Mouse (Mus musculus) intestine, embryonic 16.5 days (tissue): ENCODE results near the gene Polg. TPM values are rescaled to one million over a fixed set of nuclear protein-coding genes. Genes with fewer than 3 reads are reported as not detected.

Source experiments
- ATAC-seq: fragments of 200-750 bp; cut with Nextera tagmentation; 2 replicates; pipeline ENCODE4 v1.8.0; 2017; ENCODE audit warnings: moderate TSS enrichment, moderate library complexity
- H3K27ac ChIP-seq: fragments of 300-500 bp; sonication (generic); 2 replicates; pipeline ENCODE4 v1.5.1; 2014; ENCODE audit warnings: mild to moderate bottlenecking, low read length
- H3K27me3 ChIP-seq: fragments of 300-500 bp; sonication (generic); replicated peaks from 2 replicates; pipeline ENCODE4 v1.6.1; 2014; ENCODE audit warnings: low read length, control low read depth, mixed read lengths; ENCODE audit not compliant: control insufficient read depth, insufficient read depth
- H3K36me3 ChIP-seq: fragments of 300-500 bp; sonication (generic); 2 replicates; pipeline ENCODE4 v1.6.1; 2014; ENCODE audit warnings: low read length, control low read depth; ENCODE audit not compliant: control insufficient read depth, insufficient read depth
- H3K4me1 ChIP-seq: fragments of 300-500 bp; sonication (generic); 2 replicates; pipeline ENCODE4 v1.6.1; 2014; ENCODE audit warnings: low read length, control low read depth, mixed read lengths; ENCODE audit not compliant: control insufficient read depth, insufficient read depth
- H3K4me2 ChIP-seq: fragments of 300-500 bp; sonication (generic); 2 replicates; pipeline ENCODE4 v1.6.1; 2014; ENCODE audit warnings: low read depth, low read length, control low read depth
- H3K4me3 ChIP-seq: fragments of 300-500 bp; sonication (generic); 2 replicates; pipeline ENCODE4 v1.5.1; 2014; ENCODE audit warnings: mild to moderate bottlenecking, low read length
- H3K9ac ChIP-seq: fragments of 300-500 bp; sonication (generic); 2 replicates; pipeline ENCODE4 v1.6.1; 2014; ENCODE audit warnings: low read depth, low read length
- H3K9me3 ChIP-seq: fragments of 300-500 bp; sonication (generic); 2 replicates; pipeline ENCODE4 v1.6.1; 2016; ENCODE audit warnings: low read length, control low read depth; ENCODE audit not compliant: control insufficient read depth
- WGBS: fragments of 180-500 bp; shearing (Covaris S2); extraction: QIAGEN DNeasy Blood & Tissue Kit; methylation state at CpG from one replicate; pipeline ENCODE4 v1.1.7; 2014; 5-methylcytosine and 5-hydroxymethylcytosine counted together
- microRNA-seq: library from miRNA; unstranded; fragments of <30 nt; microRNA quantifications from one replicate; pipeline ENCODE4, GENCODE M21; 2016
- polyA plus RNA-seq: library from polyadenylated mRNA; unstranded; fragments of >200 nt; fragmentation: Nextera tagmentation; extraction: Ambion mirVana; gene quantifications from 2 replicates; pipeline ENCODE4 v1.2.1, GENCODE M21; 2015

Polg gene
- polyA plus RNA-seq, 1 experiment from 2014 or later, result 39.1 TPM

GRCm38 (mm10) chr7:79398426-79398825, 67.7 kb downstream of the Polg start:
- Histone ChIP-seq H3K9me3 (no peaks in the 10 kb centered on the region), H3K4me3 (no peak overlapping the region), H3K4me1 (peaks cover 9% of the 10 kb centered on the region), H3K9ac (no peak overlapping the region), H3K4me2 (no peak overlapping the region), H3K36me3 (no peaks in the 10 kb centered on the region), H3K27ac (no peak overlapping the region), H3K27me3 (no peaks in the 10 kb centered on the region)
- 0 out of 2 replicates have a peak, but pooled peaks have one; percentile 50 for ATAC-seq
- WGBS, result 59% methylated on average over 8 of the region's 8 CpGs

DNA sequence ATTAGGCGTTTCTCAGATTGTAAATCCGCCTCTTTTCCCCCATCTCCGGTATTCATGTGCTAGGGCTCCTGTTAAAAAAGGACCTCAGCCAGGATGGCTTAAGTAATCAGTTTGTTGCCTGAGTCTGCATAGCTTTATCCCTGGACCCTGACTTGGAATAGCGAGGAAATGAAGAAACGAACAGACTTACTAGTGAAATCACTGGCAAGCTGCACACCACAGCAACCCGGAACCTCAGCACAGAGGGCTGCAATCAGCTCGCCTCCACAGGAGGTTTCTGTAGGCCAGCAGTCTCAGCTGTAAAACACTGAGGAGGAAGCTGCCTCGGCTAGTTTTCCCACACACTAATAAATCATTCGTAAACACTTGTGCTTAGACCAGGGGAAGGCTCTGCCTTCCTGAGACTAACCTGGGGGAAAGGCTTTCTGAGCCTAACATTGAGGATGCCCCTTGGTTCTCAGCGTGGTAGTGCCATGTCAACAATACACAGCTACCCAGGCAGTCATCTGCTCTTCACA, 68.7 kb downstream of the Polg start:
- H3K4me1 ChIP-seq, result peaks cover 12% of the 10 kb centered on the region
- no peaks in the 10 kb centered on the region for H3K27me3 ChIP-seq
- WGBS, result 53% methylated on average over 10 of the region's 10 CpGs
- peak; percentile 24; the same call in 1 of the 2 replicates for ATAC-seq
- H3K4me2 ChIP-seq, result no peak overlapping the region
- H3K27ac ChIP-seq, result no peak overlapping the region
- H3K9me3 ChIP-seq, result no peaks in the 10 kb centered on the region
- no peak overlapping the region for H3K4me3 ChIP-seq
- no peaks in the 10 kb centered on the region for H3K36me3 ChIP-seq
- H3K9ac ChIP-seq, result 0 out of 2 replicates have a peak overlapping the region, but pooled peaks have one; percentile 11

Small RNA genes within 50 kb of the gene (microRNA-seq; reads per million reads assigned to microRNA genes)
- 5.2 reads per million, percentile 16 among the genes with 10 or more reads in this experiment for gene Mir9-3

Other genes with a start within 250 kb of the Polg start
- 11.5 and 15.1 TPM in 2 replicates for gene Abhd2, start 193.2 kb downstream of the Polg start, polyA plus RNA-seq
- gene Rlbp1, start 79.3 kb downstream of the Polg start, polyA plus RNA-seq, result 0.16 and 0.27 TPM in 2 replicates
- 6.4 and 7.1 TPM in 2 replicates for gene Fanci, start 74.4 kb downstream of the Polg start, polyA plus RNA-seq
- gene Rhcg, start 151.3 kb upstream of the Polg start, polyA plus RNA-seq, result 0.20 and 0.23 TPM in 2 replicates
- gene Ticrr, start 193.8 kb upstream of the Polg start, polyA plus RNA-seq, result 4.3 and 4.5 TPM in 2 replicates
- 1.2 and 1.4 TPM in 2 replicates for gene Kif7, start 249.4 kb upstream of the Polg start, polyA plus RNA-seq